Mouse (Mus musculus) neural tube, postnatal 0 days (tissue): Measurements from ENCODE around the gene Aurkb. TPM values are rescaled to one million over a fixed set of nuclear protein-coding genes. Genes with fewer than 3 reads are reported as not detected.

ENCODE experiments used
- polyA plus RNA-seq: library from polyadenylated mRNA; unstranded; fragments of >200 nt; fragmentation: Nextera tagmentation; extraction: Ambion mirVana; gene quantifications from 2 replicates; pipeline ENCODE4 v1.2.1, GENCODE M21; 2015

Aurkb gene
- 7.9 and 8.5 TPM in 2 replicates for polyA plus RNA-seq

DNA sequence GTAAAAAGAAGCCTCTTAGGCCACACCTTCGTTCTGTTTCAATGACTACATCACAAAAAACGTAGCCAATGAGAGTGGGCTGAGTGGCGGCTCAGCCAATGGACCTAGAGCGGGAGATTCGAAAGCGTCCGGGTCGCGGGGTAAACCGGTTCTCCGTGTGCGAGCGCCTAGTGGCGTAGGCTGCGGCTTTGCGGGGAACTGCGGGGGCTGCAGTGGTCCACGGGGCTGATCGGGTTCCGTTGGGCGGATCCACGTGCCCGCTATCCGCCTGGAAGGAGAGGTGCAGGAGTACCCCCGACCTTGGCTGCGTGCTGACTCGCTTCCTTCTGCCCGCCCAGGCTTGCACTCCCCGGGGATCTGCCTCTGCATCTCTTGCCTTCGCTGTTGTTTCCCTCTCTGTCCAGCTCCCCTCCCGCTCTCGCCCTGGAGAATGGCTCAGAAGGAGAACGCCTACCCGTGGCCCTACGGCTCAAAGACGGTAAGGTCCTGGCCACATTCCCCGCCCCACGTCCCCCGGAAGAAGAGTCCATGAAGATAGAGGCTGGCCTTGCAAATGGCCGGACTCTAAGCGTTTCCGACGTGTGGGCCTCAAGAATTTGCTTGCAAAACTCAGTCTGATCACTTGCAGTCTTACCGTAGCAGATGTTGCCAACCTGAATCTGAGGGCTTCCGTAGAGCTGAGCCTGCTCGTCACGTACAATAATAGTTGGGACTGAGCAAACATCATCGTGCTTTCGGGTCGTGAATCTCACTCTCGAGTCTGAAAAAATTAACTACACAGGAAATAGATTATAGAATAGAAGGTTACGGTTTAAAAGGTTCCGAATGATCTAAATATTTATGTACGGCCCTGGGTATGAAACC, at the start of gene Aurkb:
TSS of gene Aurkb (plus strand) at position 117 of the 864 bp plus-strand sequence.

DNA sequence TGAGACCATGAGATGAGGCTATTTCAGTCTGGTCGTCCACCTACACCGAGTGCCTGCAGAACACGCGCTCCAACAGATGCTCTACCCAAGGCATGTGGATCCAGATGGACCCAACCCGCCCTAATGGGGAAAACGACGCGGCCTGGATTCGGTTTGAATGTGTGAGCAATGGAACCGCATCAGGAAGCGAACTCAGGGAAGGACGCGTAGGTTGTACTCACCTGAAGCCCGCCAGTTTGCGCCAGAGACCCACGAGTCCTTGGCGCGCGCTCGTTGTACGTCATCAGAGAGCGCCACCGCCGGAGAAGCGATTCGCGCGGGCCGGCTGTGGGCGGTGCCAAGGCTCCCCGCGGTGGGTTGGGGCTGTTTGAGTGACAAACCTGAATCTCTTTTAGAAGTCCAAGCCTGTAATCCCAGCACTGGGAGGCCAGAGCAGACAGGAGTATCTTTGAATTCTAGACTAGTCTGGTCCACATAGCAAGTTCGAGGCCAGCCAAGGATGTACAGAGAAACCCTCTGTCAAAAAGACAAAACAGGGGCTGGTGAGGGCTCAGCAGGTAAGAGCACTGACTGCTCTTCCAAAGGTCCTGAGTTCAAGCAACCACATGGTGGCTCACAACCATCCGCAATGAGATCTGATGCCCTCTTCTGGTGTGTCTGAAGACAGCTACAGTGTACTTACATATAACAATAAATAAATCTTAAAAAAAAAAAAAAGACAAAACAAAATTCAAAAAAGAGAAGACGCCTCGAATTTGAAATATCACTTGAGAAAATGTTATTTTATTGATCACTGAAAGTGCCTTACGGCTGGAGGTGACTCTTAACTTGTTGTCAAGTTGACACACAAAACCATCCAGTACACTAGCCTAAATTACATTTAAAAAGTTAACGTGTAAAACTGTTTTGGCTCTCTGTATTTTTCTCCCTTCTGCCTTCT, 37.0 kb upstream of the Aurkb start, which contains the start of gene Pfas:
TSS of gene Pfas (minus strand) at position 279 of the 940 bp plus-strand sequence.

DNA sequence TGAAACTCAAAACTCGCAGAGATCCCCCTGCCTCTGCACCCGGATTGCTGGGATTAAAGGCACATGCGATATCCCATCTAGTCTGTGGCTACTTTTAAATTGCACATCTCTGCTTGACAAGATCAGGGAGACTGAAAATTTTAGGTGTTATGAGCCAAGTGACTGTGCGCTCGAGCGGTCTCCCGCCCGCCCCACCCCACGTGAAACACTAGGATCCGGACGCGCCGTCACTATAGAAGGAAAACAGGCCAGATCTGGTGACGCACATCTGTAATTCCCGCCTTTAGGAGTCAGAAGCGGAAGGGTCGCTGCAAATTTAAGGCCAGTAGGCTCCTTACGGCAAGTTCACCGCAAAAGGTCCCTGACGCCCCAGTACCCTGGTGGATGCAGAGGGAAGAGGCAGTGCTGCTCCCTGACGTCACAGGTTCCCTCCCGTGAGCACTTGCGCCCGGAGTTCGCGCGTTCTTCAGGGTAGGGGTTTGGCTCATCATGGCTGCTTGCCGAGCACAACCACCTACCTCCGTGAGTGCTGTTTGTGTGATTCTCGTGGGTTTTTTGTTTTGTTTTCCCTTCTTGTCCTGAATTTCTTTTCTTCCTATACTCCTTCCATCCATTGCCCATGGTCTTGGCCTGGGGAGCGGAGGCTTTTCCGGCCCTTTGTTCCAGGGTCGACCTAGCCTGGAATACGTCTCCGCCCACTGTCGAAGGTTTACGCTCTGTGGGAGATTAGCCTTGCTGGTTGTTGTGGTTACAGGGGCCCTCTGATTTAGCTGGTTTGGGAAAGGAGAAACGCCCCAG, 29.6 kb upstream of the Aurkb start, which contains the start of gene Ctc1:
TSS of gene Ctc1 (plus strand) at position 268 of the 798 bp plus-strand sequence.

DNA sequence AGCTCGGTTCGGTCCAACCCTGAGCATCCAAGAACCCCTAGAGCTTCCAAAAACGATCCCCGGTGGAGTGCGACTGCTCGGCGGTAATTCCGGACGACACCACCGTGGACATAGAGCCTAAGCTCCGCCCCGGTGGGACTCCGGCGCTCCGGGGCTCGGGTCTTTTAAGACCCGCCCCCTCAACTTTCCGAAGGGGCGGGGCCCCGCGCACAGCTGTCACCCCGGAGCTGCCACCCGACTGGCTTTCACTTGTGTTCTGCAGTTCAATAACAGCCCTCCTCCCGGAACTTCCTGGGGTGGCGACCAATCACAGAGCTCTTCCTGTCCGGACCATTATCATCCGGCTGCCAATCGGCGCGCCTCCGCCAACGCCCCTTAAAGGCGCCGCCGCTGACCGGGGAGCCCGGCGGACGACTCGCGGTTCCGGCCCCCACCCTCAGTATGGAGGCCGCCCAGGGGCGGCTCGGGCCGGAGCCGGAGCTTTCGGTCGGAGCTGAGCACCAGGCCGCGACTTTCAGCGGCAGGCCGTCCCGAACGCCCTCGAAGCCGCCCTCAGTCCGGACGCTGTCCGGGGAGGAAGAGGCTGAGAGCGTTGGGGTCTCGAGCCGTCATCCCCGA, 14.0 kb downstream of the Aurkb start, which contains the start of gene Borcs6:
TSS of gene Borcs6 (plus strand) at position 361 of the 618 bp plus-strand sequence.

DNA sequence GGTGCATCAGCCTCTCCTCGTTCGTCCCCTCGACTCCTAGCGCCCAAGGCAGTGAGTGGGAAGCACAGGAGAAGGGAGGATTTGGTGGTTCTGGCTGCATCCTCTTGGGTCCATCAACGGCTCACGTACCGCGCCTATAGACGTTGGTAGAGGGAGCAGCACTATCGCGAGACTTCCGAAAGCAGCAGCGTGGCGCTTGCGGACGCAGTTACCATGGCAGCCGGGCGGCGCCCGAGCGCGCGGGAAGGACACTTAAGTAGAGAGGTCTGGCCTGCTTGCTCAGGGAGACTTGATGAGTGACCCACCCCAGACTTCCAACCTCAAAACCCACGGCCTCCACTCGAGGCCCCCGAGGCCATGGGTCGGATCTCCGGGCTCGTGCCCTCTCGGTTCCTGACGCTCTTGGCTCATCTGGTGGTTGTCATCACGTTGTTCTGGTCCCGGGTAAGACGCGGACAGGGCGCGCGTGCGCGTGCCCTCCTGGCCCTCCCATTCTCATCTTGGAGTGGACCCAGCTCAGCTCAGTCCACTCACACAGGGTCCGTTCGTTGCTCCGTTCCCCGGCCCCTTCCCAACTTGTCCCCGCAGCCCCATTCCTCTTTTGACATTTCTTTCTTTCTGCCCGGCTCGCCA, 25.3 kb downstream of the Aurkb start, which contains the start of gene Tmem107:
TSS of gene Tmem107 (plus strand) at position 217 of the 633 bp plus-strand sequence.

DNA sequence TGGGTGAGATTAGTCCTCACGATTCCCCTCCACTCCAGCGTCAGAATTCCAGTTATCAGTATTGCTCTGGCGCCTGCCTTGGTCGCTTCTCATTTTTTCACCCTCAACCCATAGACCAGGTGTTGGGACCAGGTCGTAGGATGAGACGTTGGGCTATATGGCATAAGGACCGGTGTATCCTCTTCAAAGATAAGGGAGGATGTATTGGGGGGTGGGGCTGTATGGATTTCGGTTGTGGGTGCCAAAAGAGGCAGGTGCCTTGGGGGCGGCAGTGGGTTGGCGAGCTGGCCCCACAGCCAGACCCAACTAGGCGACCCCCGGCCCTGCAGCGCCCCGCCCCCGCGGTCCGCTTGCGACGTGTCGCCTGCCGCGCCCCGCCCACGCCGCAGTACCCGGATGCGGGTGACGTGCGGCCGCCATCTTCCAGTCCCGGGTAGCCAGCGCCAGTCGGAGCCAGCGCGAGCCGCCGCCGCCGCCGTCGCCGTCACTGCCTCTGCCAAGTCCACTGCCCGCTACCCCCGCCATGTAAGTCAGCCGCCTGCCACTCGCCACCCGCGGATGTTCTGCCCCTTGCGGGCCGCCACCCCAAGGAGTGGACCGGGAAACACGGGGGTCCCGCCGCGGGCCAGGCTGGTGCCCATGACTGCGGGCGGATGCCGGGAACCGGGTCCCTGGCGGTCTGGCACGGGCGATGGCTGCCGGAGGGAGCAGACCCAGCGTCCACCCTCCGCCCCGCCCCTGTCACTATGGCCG, 42.8 kb downstream of the Aurkb start, which contains the start of gene Vamp2:
TSS of gene Vamp2 (plus strand) at position 388 of the 753 bp plus-strand sequence.

DNA sequence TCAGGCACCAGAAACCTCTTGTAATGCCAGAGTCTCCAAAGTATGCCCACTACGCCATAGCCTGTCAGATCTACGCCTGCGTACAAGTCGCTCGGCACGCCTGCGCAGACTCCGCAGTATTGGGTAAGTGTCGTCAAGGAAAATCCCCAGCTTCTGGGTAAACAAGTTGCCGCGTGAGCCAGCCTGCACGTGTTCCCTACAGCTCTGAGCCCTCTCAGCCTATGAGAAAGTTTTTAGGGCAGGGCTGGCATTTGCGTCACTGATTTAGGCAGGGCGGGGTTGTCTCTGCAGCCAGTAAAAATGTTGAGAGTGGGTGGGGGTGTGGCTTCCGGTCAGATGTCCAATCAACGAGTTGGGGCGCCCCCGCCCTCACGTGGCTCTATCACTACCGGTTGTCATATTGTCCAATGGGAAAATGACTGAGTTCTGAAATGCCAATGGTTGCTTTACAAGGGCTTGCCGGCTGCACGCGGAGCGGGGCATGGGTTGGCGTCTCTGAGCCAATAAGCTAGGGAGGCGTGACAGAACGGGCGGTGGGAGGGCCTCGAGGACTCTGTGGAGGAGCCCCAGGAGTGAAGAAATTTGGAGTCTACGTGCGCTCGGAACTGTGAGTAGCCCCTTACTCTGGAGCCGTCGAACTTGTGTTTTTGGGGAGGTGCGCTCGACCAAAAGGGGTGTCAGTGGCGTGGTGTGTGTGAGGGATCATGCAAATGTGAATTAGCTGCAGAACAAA, 49.4 kb downstream of the Aurkb start, which contains the start of gene Per1:
TSS of gene Per1 (plus strand) at position 521 of the 733 bp plus-strand sequence.

Other genes starting within 250 kb of the Aurkb start
- gene Ndel1, start 173.8 kb upstream of the Aurkb start, polyA plus RNA-seq: 103 and 108 TPM in 2 replicates
- gene Rnf222, start 157.1 kb upstream of the Aurkb start, polyA plus RNA-seq: not detected in 2 replicates
- 568 and 632 TPM in 2 replicates for gene Rpl26, start 144.1 kb upstream of the Aurkb start, polyA plus RNA-seq
- 0.43 and 1.0 TPM in 2 replicates for gene Odf4, start 118.6 kb upstream of the Aurkb start, polyA plus RNA-seq
- gene Arhgef15, start 88.2 kb upstream of the Aurkb start, polyA plus RNA-seq: 23.3 and 25.5 TPM in 2 replicates
- 3.4 and 3.6 TPM in 2 replicates for gene Slc25a35, start 77.5 kb upstream of the Aurkb start, polyA plus RNA-seq
- 28.4 and 30.6 TPM in 2 replicates for gene Rangrf, start 70.5 kb upstream of the Aurkb start, polyA plus RNA-seq
- gene Pfas, start 37.2 kb upstream of the Aurkb start, polyA plus RNA-seq: 14.4 and 15.8 TPM in 2 replicates
- gene Ctc1, start 29.7 kb upstream of the Aurkb start, polyA plus RNA-seq: 36.9 and 43.6 TPM in 2 replicates
- gene Borcs6, start 14.1 kb downstream of the Aurkb start, polyA plus RNA-seq: 30.3 and 31.4 TPM in 2 replicates
- gene Tmem107, start 25.2 kb downstream of the Aurkb start, polyA plus RNA-seq: 30.0 and 35.1 TPM in 2 replicates
- gene Vamp2, start 42.8 kb downstream of the Aurkb start, polyA plus RNA-seq: 425 and 492 TPM in 2 replicates
- 7.1 and 10.1 TPM in 2 replicates for gene Per1, start 49.6 kb downstream of the Aurkb start, polyA plus RNA-seq
- 1.8 and 2.1 TPM in 2 replicates for gene Hes7, start 74.8 kb downstream of the Aurkb start, polyA plus RNA-seq
- gene 9130213A22Rik, start 76.9 kb downstream of the Aurkb start, polyA plus RNA-seq: 1.3 and 1.4 TPM in 2 replicates
- gene Aloxe3, start 80.2 kb downstream of the Aurkb start, polyA plus RNA-seq: 9.9 and 11.9 TPM in 2 replicates
- 1.4 and 2.0 TPM in 2 replicates for gene Alox12b, start 111.3 kb downstream of the Aurkb start, polyA plus RNA-seq
- 2.5 and 3.2 TPM in 2 replicates for gene Alox8, start 152.2 kb downstream of the Aurkb start, polyA plus RNA-seq
- gene Gucy2e, start 191.4 kb downstream of the Aurkb start, polyA plus RNA-seq: 0.53 and 0.88 TPM in 2 replicates